Mouse (Mus musculus): ENCODE measurements around the gene Slc51a. TPM values are rescaled to one million over a fixed set of nuclear protein-coding genes. Genes with fewer than 3 reads are reported as not detected.

Slc51a gene
- polyA plus RNA-seq, 1 experiment: 0.04 TPM

DNA sequence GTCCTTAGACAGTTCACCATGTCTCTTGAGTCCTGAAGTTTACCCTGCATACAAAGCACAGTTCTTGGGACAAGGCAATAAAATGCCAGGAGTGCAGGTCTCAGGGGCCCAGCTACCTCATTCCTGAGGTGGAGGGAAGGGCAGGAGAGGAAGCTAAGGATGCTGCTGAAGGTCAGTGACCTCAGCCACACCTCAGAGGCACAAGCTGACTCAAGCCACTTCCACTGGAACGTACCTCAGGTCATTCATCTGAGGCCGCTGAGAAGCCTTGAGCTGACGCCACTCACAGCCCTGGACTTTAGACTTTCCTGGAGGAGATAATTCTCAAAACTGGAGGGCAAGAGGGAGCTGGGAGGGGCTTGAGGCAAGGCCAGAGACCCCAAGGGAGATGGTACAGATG, 1.3 kb upstream of the Slc51a start:
- DNase-seq (ENCODE audit: low read depth): no peak
- no peak for TF ChIP-seq CTCF (IDR thresholded peaks at IDR 0.05; ENCODE audit: borderline replicate concordance, extremely low read depth, insufficient read depth, insufficient read length)
- TF ChIP-seq POLR2A (IDR thresholded peaks at IDR 0.05; ENCODE audit: borderline replicate concordance, extremely low read depth, insufficient read depth, insufficient read length, poor library complexity, severe bottlenecking): no peak

DNA sequence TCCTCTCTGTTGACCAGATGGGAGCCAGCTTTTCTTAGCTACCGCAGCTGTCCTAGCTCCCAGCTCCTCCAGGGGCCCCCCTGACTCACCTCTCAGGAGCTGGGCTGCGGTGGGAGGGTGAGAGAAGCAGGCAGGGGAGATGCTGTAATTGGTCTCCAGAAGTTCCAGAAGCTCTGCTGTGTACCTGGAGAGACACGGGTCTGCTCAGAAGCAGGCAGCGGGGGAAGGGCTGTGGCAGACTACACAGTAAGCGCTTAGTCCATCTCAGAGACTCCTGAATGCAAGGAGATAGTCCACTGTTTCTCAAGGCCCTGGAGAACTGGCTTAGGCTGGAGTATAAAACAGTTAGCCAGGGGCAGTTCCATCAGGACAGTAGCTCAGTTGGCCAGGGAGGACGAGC, 1.6 kb downstream of the Slc51a start:
- TF ChIP-seq CTCF (IDR thresholded peaks at IDR 0.05; ENCODE audit: borderline replicate concordance, extremely low read depth, insufficient read depth, insufficient read length): no peak
- no peak for TF ChIP-seq POLR2A (IDR thresholded peaks at IDR 0.05; ENCODE audit: borderline replicate concordance, extremely low read depth, insufficient read depth, insufficient read length, poor library complexity, severe bottlenecking)
- DNase-seq (ENCODE audit: low read depth): no peak

DNA sequence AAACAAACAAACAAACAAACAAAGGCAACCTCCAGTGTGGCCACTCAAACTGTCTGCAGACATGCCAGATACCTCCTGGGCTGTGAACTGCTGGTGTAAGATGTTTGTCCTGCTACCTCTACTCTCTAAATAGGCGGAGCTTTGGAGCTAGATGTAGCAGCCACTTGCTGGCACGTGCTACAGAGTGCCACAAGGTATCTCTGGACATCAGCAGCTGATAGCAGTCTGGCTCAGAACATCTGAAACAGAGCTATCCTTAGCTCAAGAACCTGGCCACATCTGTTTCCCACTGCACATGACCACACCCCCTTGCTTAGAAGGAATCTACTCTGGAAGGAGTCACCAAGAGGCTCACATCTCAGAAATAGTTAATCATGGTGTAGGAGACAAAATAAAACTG, 2.5 kb downstream of the Slc51a start:
- TF ChIP-seq POLR2A (IDR thresholded peaks at IDR 0.05; ENCODE audit: borderline replicate concordance, extremely low read depth, insufficient read depth, insufficient read length, poor library complexity, severe bottlenecking) (no peak), CTCF (IDR thresholded peaks at IDR 0.05; ENCODE audit: borderline replicate concordance, extremely low read depth, insufficient read depth, insufficient read length) (no peak)
- DNase-seq (ENCODE audit: low read depth): no peak

DNA sequence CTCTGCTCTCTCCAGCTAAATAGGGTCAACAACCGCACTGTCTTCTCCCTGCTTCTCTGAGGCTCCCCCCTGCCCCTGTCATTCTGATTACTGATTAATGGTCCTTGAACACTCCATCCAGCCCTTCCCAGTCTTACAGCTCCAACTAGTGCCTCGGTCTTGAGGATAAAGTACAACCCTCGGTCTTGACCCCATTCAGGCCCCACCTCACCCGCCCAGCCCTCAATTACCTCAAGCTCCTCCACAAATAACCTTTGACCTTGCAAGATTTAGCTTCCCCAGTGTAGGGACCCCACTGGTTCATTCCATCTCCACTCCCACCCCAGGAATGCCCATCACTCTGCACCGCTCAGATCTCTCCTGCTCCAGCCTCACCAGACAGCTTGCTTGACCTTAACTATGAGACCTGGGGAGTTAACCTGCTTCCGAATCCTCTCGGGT, 3.2 kb downstream of the Slc51a start:
- no peak for DNase-seq (ENCODE audit: low read depth)
- TF ChIP-seq CTCF (IDR thresholded peaks at IDR 0.05; ENCODE audit: borderline replicate concordance, extremely low read depth, insufficient read depth, insufficient read length): no peak

DNA sequence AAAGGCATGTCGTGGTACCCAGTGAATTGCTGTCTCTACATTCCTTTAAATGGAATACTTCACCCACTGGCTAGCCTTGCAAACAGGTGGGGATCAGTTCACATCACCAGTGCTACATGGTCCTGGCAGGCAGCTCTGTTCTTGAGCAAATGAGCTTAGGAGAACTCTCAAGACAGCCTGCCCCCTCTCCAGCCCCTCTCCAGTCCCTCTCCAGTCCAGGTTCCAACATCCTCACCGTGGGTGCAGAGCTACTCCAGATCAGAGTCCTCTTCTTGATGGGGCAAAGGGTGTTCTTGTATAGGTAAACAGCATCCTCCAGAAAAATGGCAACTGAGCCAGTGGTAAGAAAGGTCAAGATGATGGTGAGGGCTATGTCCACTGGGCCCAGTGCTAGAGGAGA, 8.3 kb downstream of the Slc51a start:
- TF ChIP-seq POLR2A (IDR thresholded peaks at IDR 0.05; ENCODE audit: borderline replicate concordance, extremely low read depth, insufficient read depth, insufficient read length, poor library complexity, severe bottlenecking) (no peak), CTCF (IDR thresholded peaks at IDR 0.05; ENCODE audit: borderline replicate concordance, extremely low read depth, insufficient read depth, insufficient read length) (no peak)
- DNase-seq (ENCODE audit: low read depth): no peak

DNA sequence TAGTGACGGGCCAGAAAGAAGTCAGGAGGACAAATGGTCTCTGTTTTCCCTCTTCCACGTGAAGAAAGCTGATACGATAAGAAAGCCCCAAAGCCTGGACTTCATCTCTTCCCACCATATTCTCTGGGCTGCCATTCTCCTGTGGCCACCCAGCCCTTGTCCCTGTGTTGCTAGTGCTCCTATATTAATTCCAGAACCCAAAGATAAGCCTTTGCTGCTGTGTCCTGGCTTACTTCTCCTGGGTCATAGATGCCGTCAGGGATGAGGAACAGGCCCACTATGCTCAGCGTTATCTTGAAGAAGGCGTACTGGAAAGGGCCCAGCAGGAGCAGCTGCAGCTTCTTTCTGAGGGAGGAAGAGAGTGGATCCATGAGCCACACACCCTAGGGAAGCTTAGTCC, 10.4 kb downstream of the Slc51a start:
- TF ChIP-seq POLR2A (IDR thresholded peaks at IDR 0.05; ENCODE audit: borderline replicate concordance, extremely low read depth, insufficient read depth, insufficient read length, poor library complexity, severe bottlenecking) (no peak), CTCF (IDR thresholded peaks at IDR 0.05; ENCODE audit: borderline replicate concordance, extremely low read depth, insufficient read depth, insufficient read length) (no peak)
- DNase-seq (ENCODE audit: low read depth): no peak

DNA sequence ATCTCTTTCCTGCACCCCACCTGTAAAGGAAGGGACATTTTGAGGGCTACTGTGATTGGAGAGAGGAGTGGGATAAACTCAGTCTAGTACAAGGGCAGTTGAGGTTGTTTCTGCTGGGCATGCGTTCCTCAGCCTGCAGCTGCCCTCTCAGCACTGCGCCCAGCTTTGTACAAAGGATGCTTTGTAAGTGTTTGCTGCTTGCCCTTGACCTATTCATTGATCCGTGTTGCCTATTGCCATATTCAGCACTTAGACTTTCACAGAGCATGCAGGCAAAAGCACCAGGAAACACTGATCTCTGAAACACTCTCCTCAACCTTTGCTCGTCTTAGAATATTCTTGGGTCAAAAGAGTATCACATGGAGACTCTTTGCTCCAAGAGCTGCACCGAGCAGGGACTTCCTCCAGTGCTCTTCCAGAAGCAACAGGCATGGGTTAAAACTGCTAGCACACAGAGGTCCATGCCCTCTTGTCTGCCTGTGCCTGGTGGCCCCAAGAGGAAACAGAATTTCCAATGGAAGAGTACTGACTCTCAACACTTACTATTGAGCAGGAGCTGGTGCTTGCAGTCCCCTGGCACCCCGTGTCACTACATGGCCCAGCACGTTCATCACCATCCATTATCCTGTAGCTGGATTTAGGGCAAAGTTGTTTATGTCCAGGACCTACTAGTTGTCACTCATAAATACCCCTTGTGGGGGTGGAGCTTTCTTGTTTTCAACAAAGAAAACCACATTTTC, 15.2 kb downstream of the Slc51a start:
- TF ChIP-seq POLR2A (IDR thresholded peaks at IDR 0.05; ENCODE audit: borderline replicate concordance, extremely low read depth, insufficient read depth, insufficient read length, poor library complexity, severe bottlenecking) (no peak), CTCF (IDR thresholded peaks at IDR 0.05; ENCODE audit: borderline replicate concordance, extremely low read depth, insufficient read depth, insufficient read length) (no peak)
- peak; percentile 3 for DNase-seq (ENCODE audit: low read depth)

DNA sequence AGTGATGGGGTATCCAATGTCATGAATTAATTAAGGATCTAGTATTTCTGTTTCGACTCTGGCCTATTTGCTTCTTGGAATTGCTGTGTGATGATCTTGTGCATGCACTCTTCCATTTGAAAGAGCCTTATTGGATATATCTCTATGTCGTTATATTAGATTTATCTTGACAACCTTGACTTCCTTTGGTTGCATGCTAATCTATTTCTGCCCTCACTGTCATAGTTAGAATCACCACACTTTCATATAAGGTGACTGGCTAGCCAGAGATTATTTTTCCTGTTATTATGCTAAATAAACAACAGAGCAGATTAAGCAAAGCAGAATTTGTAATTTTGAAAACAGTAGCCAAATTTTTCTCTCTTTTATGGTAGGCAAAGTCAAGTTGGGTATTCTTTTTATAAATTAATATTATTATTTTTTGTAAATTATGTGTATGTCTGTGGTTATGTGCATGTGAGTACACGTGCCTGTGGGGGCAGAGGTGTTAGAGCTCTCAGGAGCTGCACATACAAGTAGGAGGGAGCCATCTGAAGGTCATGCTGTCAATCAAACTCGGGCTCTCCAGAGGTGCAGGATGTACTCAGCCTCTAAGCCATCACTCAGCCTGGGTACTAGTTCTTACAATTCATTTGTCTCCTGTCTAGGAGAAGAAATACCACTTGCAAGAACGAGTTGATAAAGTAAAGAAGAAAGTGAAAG, 18.1 kb downstream of the Slc51a start:
- DNase-seq (ENCODE audit: low read depth): no peak
- TF ChIP-seq POLR2A (IDR thresholded peaks at IDR 0.05; ENCODE audit: borderline replicate concordance, extremely low read depth, insufficient read depth, insufficient read length, poor library complexity, severe bottlenecking): no peak
- TF ChIP-seq CTCF (IDR thresholded peaks at IDR 0.05; ENCODE audit: borderline replicate concordance, extremely low read depth, insufficient read depth, insufficient read length): no peak

DNA sequence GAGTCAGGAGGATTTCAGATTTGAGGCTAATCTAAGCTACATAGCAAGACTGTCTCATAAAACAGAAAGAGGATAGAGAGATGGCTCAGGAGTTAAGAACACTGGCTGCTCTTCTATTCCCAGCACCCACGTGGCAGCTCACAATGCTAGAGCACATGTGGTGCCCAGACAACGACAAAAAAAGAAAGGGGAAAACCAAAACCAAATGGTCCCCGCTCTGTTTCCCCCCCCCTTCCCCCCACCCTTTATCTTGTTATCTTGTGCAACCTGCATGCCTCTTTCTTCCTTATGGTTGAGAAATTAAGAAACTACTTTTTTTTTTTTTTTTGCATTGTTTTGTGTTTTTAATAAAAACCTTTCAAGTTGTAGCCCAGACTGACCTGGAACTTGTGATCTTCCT, 19.2 kb downstream of the Slc51a start:
- no peak for DNase-seq (ENCODE audit: low read depth)
- no peak for TF ChIP-seq CTCF (IDR thresholded peaks at IDR 0.05; ENCODE audit: borderline replicate concordance, extremely low read depth, insufficient read depth, insufficient read length)
- no peak for TF ChIP-seq POLR2A (IDR thresholded peaks at IDR 0.05; ENCODE audit: borderline replicate concordance, extremely low read depth, insufficient read depth, insufficient read length, poor library complexity, severe bottlenecking)

DNA sequence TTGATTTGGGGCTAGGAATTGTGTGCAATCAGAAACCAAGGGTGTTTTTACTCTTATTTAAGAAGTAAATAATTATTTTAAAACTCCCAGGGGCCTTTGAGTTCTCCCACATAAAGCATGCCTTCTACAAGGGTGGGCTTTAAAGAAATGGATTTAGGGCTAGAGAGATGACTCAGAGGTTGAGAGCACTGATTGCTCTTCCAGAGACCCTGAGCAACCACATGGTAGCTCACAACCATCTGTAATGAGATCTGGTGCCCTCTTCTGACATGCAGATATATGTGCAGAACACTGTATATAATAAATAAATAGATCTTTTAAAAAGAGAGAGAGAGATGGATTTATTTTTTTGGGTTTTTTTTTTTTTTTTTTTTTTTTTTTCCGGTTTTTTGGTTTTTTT, 22.8 kb downstream of the Slc51a start:
- no peak for TF ChIP-seq CTCF (IDR thresholded peaks at IDR 0.05; ENCODE audit: borderline replicate concordance, extremely low read depth, insufficient read depth, insufficient read length)
- no peak for TF ChIP-seq POLR2A (IDR thresholded peaks at IDR 0.05; ENCODE audit: borderline replicate concordance, extremely low read depth, insufficient read depth, insufficient read length, poor library complexity, severe bottlenecking)

DNA sequence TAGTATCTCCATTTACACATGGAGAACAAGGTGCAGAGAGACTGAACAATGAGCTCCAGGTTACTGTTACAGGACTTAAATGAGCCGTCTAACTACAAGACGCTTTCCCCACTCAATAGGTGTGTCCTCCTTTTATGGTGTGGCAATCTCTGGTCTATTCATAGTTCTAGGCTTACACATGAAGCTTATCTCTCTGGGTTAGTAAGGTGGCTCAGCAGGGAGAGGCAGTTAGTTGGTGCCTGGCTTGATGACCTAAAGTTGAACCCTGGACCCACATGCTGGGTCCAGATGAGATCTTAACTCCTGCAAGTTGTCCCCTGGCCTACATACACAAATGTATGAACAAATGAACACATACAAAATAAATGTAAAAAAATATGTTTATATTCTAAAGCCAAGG, 24.3 kb downstream of the Slc51a start:
- TF ChIP-seq CTCF (IDR thresholded peaks at IDR 0.05; ENCODE audit: borderline replicate concordance, extremely low read depth, insufficient read depth, insufficient read length) (no peak), POLR2A (IDR thresholded peaks at IDR 0.05; ENCODE audit: borderline replicate concordance, extremely low read depth, insufficient read depth, insufficient read length, poor library complexity, severe bottlenecking) (no peak)
- DNase-seq (ENCODE audit: low read depth): no peak

More for the DNA sequence above, 22.8 kb downstream of the Slc51a start:
- no peak for DNase-seq (ENCODE audit: low read depth)

DNA sequence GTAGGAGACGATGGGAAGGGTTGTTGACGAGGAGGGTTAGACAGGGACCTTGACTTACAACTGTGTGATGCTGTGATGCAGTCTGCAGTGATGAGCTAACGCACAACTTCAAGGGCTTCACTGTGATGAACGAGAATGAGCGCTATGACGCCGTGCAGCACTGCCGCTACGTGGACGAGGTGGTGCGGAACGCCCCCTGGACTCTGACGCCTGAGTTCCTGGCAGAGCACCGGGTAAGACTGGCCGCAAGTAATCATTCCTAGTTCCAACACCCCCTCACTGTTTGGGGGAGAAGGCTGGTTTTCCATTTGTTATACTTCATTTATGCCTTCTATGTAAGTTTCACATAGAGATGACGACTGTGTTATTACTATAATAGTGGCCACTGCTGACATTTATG, 24.7 kb downstream of the Slc51a start:
- no peak for TF ChIP-seq CTCF (IDR thresholded peaks at IDR 0.05; ENCODE audit: borderline replicate concordance, extremely low read depth, insufficient read depth, insufficient read length)
- TF ChIP-seq POLR2A (IDR thresholded peaks at IDR 0.05; ENCODE audit: borderline replicate concordance, extremely low read depth, insufficient read depth, insufficient read length, poor library complexity, severe bottlenecking): no peak

More for the DNA sequence above, 24.7 kb downstream of the Slc51a start:
- no peak for DNase-seq (ENCODE audit: low read depth)
